Mouse (Mus musculus): Measurements from ENCODE around the gene B4gat1.
A peak's percentile ranks its signal among the peaks of the same experiment; 100 is the strongest.
"Not testable (repeated sequence)": the region's sequence is repeated elsewhere in the genome, so short reads cannot be mapped to it uniquely, and the experiment has no call there.

The B4gat1 gene

DNA sequence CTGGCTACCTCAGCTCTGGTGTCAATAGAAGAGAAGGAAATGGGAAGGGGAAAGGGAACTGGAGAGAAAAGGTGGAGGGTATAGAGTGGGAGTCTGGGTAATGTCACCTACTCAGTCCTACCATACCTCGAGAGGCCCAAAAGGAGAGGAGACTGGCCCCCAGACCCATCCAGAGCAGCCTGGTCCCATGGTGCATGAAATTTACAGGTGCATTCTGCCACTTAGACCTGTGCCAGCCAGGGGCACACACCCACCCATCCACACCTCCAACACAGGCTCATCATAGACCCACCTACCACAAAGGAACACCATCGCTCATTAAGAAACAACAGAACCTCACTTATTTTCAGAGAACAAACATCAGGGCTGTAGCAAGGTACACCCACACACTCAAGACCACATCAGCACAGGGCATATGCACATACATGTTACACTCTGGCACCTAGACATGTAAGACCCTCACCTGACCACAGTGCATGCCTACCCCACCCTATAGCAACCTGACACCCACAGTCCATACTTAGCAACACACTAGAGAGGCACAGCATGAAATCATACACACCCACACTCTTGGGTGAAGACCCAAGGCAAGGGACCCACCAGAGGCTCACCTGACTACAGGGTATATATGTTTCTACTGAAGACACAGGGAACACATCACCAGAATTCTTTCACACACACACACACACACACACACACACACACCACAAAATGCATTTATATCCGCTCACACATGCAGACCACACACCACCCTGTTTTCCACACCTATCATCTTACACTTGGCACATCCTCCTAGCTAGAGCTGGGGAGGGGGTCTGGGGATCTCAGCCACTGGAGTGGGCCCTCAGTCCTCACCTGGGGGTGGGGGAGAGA lies 45.6 kb downstream of the B4gat1 start:
- no peak for DNase-seq (ENCODE audit: low read depth, low spot score)

DNA sequence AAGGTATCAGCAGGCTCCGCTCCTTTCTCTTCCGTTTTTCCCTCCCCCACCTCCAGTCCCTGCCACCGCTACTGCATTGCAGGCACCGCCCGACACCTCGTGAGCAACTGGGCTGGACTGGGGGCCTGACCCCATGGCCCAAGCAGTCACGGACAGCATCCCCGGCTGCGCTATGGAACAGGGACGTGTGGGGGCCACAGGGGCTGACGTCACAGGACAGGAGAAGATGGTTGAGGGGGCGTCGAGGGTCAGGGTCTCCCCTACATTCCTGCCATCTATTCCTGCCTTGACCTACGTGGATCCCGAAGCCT lies 46.2 kb downstream of the B4gat1 start:
- no peak for DNase-seq (ENCODE audit: low read depth, low spot score)

DNA sequence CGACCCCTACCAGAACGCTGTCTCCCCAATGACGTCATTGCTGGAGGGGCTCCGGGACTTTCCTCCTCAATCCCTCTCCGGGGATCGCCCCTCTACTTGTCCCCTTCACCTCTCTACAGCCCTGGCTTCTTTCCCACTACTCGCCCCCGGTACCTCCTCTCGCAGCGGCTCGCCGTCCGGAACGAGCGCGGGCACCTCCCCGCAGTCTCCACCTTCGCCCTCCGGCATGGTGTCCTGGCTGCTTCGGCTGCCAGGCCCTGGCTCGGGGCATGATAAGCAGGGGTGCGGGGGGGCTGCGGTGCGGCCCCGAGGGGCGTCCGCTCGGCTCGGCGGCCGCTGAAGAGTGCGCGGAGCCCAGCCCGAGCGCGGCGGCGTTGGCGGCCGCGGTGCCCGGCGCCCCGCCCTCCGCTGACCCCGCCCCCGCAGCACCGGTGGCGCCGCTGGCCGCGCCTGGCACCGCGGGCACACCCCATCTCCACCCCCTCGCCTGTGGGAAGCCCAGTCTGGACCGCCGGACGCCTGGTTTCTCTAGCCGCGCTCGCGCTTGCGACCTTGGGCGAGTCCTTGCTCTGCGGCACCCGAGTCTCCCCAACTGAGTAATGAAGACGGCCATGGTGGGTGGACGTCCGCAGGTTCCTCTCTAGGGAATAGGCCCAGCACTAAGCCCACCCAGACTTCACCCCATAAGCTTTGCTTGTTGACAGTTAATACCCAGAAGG lies 46.7 kb downstream of the B4gat1 start, which contains the start of gene Tmem151a:
TSS of gene Tmem151a (minus strand) at position 387 of the 719 bp plus-strand sequence.
- DNase-seq (ENCODE audit: low read depth, low spot score): no peak

DNA sequence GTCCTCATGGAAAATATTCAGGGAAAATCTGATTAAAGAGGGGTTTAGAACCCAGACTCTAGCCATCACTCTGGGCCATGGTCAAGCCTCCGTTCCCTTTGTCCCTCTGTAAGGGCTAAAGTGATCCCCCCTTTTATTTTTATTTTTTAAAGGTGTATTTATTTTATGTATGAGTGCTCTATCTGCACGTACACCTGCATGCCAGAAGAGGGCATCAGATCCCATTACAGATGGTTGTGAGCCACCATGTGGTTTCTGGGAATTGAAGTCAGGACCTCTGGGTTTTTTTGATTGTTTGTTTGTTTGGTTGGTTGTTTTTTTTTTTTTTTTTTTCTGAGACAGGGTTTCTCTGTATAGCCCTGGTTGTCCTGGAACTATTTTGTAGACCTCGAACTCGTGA lies 47.9 kb downstream of the B4gat1 start:
- DNase-seq (ENCODE audit: low read depth, low spot score): not testable (repeated sequence)

- DNase-seq (ENCODE audit: low read depth, low spot score): peak; percentile 98
Measured at GRCm38 (mm10) chr19:5087884-5088728, 49.5 kb downstream of the B4gat1 start, which contains the start of gene Yif1a. Gene Yif1a, plus strand, starts transcription at chr19:5088538.

- DNase-seq (ENCODE audit: low read depth, low spot score): no peak
Measured at GRCm38 (mm10) chr19:5089324-5089723, 50.7 kb downstream of the B4gat1 start.
